Mouse (Mus musculus) kidney, adult 2 months (tissue): Measurements from ENCODE around the gene Duox1.

Experiments
- CTCF ChIP-seq: fragments of 200-500 bp; conservative IDR thresholded peaks from 2 replicates; pipeline ENCODE4 v1.5.1; 2011; ENCODE audit warnings: low read depth, mild to moderate bottlenecking, control low read depth, low read length, moderate library complexity, mixed read lengths; ENCODE audit not compliant: insufficient read depth, insufficient read length
- POLR2A ChIP-seq: fragments of 200-500 bp; IDR thresholded peaks from one replicate; pipeline ENCODE4 v1.6.1; 2011; ENCODE audit warnings: low read depth, low read length, control low read depth

- TF ChIP-seq CTCF (no peak), POLR2A (no peak)
These were observed 31.8 kb downstream of the Duox1 start for GRCm38 (mm10) chr2:122347257-122347656.
